Mouse (Mus musculus): ENCODE measurements at regions not wholly inside any gene's neighbourhood (a gene's known extent, or its start where the extent isn't known, plus 50 kb on each side); places are given as distances from the start of the nearest gene placed in this dataset.
"Not testable (repeated sequence)": the region's sequence is repeated elsewhere in the genome, so short reads cannot be mapped to it uniquely, and the experiment has no call there.

GRCm38 (mm10) chr5:77917086-77917676 lies 509.3 kb upstream of the Igfbp7 start:
- no peaks in the 10 kb centered on the region for H3K27me3 ChIP-seq (ENCODE audit: control insufficient read depth, insufficient read depth, low read length)
- H3K9me3 ChIP-seq (ENCODE audit: control insufficient read depth, low read length): no peaks in the 10 kb centered on the region
- H3K4me2 ChIP-seq (ENCODE audit: low read depth, severe bottlenecking): no peak overlapping the region
- H3K4me3 ChIP-seq (ENCODE audit: low read depth, low read length): no peak overlapping the region
- ATAC-seq (ENCODE audit: insufficient number of reproducible peaks, low FRiP score, low TSS enrichment, low read depth): no peak
- WGBS: 80% methylated on average over 7 of the region's 7 CpGs
- no peak overlapping the region for H3K9ac ChIP-seq (ENCODE audit: low read length)
- H3K36me3 ChIP-seq (ENCODE audit: control insufficient read depth, insufficient read depth, low read length): no peaks in the 10 kb centered on the region
- DNase-seq (ENCODE audit: low spot score): no peak
- H3K27ac ChIP-seq (replicated peaks; ENCODE audit: low read depth, low read length): no peak overlapping the region
- no peaks in the 10 kb centered on the region for H3K4me1 ChIP-seq (ENCODE audit: control insufficient read depth, insufficient read depth, low read length)

- WGBS: 65% methylated on average over 2 of the region's 2 CpGs
- ATAC-seq (ENCODE audit: insufficient number of reproducible peaks, low FRiP score, low TSS enrichment, low read depth): no peak
Measured at GRCm38 (mm10) chr5:77916375-77916774, 508.5 kb upstream of the Igfbp7 start.

GRCm38 (mm10) chr5:77909218-77909617 lies 501.4 kb upstream of the Igfbp7 start:
- DNase-seq (ENCODE audit: low spot score) (peak; percentile 31), ATAC-seq (ENCODE audit: insufficient number of reproducible peaks, low FRiP score, low TSS enrichment, low read depth) (no peak)
- H3K27me3 ChIP-seq (ENCODE audit: control insufficient read depth, insufficient read depth, low read length): no peaks in the 10 kb centered on the region
- no peak overlapping the region for H3K4me3 ChIP-seq (ENCODE audit: low read depth, low read length)
- no peak overlapping the region for H3K9ac ChIP-seq (ENCODE audit: low read length)
- H3K4me2 ChIP-seq (ENCODE audit: low read depth, severe bottlenecking): no peak overlapping the region
- H3K4me1 ChIP-seq (ENCODE audit: control insufficient read depth, insufficient read depth, low read length): no peaks in the 10 kb centered on the region
- no peaks in the 10 kb centered on the region for H3K9me3 ChIP-seq (ENCODE audit: control insufficient read depth, low read length)
- WGBS: 45% methylated on average over 6 of the region's 6 CpGs
- H3K36me3 ChIP-seq (ENCODE audit: control insufficient read depth, insufficient read depth, low read length): no peaks in the 10 kb centered on the region
- no peak overlapping the region for H3K27ac ChIP-seq (replicated peaks; ENCODE audit: low read depth, low read length)

More at GRCm38 (mm10) chr5:77916375-77916774, 508.5 kb upstream of the Igfbp7 start:
- DNase-seq (ENCODE audit: low spot score): no peak
- no peaks in the 10 kb centered on the region for H3K36me3 ChIP-seq (ENCODE audit: control insufficient read depth, insufficient read depth, low read length)
- no peak overlapping the region for H3K9ac ChIP-seq (ENCODE audit: low read length)
- no peak overlapping the region for H3K4me2 ChIP-seq (ENCODE audit: low read depth, severe bottlenecking)
- H3K4me3 ChIP-seq (ENCODE audit: low read depth, low read length): no peak overlapping the region
- no peaks in the 10 kb centered on the region for H3K4me1 ChIP-seq (ENCODE audit: control insufficient read depth, insufficient read depth, low read length)
- H3K27ac ChIP-seq (replicated peaks; ENCODE audit: low read depth, low read length): no peak overlapping the region
- no peaks in the 10 kb centered on the region for H3K27me3 ChIP-seq (ENCODE audit: control insufficient read depth, insufficient read depth, low read length)
- H3K9me3 ChIP-seq (ENCODE audit: control insufficient read depth, low read length): no peaks in the 10 kb centered on the region

GRCm38 (mm10) chr5:77892024-77892423 lies 484.2 kb upstream of the Igfbp7 start:
- not testable (repeated sequence) for H3K36me3 ChIP-seq (ENCODE audit: control insufficient read depth, insufficient read depth, low read length); H3K27ac ChIP-seq (replicated peaks; ENCODE audit: low read depth, low read length); H3K9ac ChIP-seq (ENCODE audit: low read length); H3K4me3 ChIP-seq (ENCODE audit: low read depth, low read length); DNase-seq (ENCODE audit: low spot score); H3K27me3 ChIP-seq (ENCODE audit: control insufficient read depth, insufficient read depth, low read length); H3K4me1 ChIP-seq (ENCODE audit: control insufficient read depth, insufficient read depth, low read length); ATAC-seq (ENCODE audit: insufficient number of reproducible peaks, low FRiP score, low TSS enrichment, low read depth); H3K9me3 ChIP-seq (ENCODE audit: control insufficient read depth, low read length); H3K4me2 ChIP-seq (ENCODE audit: low read depth, severe bottlenecking)
- WGBS: 75% methylated on average over 2 of the region's 2 CpGs

- no peak for ATAC-seq (ENCODE audit: insufficient number of reproducible peaks, low FRiP score, low TSS enrichment, low read depth)
- H3K4me3 ChIP-seq (ENCODE audit: low read depth, low read length): no peak overlapping the region
- WGBS: 77% methylated on average over 9 of the region's 9 CpGs
- no peak overlapping the region for H3K4me2 ChIP-seq (ENCODE audit: low read depth, severe bottlenecking)
- H3K27me3 ChIP-seq (ENCODE audit: control insufficient read depth, insufficient read depth, low read length): no peaks in the 10 kb centered on the region
- H3K4me1 ChIP-seq (ENCODE audit: control insufficient read depth, insufficient read depth, low read length): no peaks in the 10 kb centered on the region
- no peak for DNase-seq (ENCODE audit: low spot score)
- no peak overlapping the region for H3K27ac ChIP-seq (replicated peaks; ENCODE audit: low read depth, low read length)
- no peaks in the 10 kb centered on the region for H3K9me3 ChIP-seq (ENCODE audit: control insufficient read depth, low read length)
- H3K9ac ChIP-seq (ENCODE audit: low read length): no peak overlapping the region
- H3K36me3 ChIP-seq (ENCODE audit: control insufficient read depth, insufficient read depth, low read length): no peaks in the 10 kb centered on the region
Measured at GRCm38 (mm10) chr5:77888534-77888933, 480.7 kb upstream of the Igfbp7 start.

- Histone ChIP-seq H3K27ac (replicated peaks; ENCODE audit: low read depth, low read length) (no peak overlapping the region), H3K36me3 (ENCODE audit: control insufficient read depth, insufficient read depth, low read length) (no peaks in the 10 kb centered on the region), H3K9ac (ENCODE audit: low read length) (no peak overlapping the region), H3K9me3 (ENCODE audit: control insufficient read depth, low read length) (no peaks in the 10 kb centered on the region), H3K4me1 (ENCODE audit: control insufficient read depth, insufficient read depth, low read length) (no peaks in the 10 kb centered on the region), H3K27me3 (ENCODE audit: control insufficient read depth, insufficient read depth, low read length) (no peaks in the 10 kb centered on the region), H3K4me2 (ENCODE audit: low read depth, severe bottlenecking) (no peak overlapping the region), H3K4me3 (ENCODE audit: low read depth, low read length) (no peak overlapping the region)
- ATAC-seq (ENCODE audit: insufficient number of reproducible peaks, low FRiP score, low TSS enrichment, low read depth) (no peak), DNase-seq (ENCODE audit: low spot score) (no peak)
- WGBS: 90% methylated on average over 5 of the region's 5 CpGs
Measured at GRCm38 (mm10) chr5:77871403-77871802, 463.6 kb upstream of the Igfbp7 start.

- Histone ChIP-seq H3K27me3 (ENCODE audit: control insufficient read depth, insufficient read depth, low read length) (no peaks in the 10 kb centered on the region), H3K36me3 (ENCODE audit: control insufficient read depth, insufficient read depth, low read length) (no peaks in the 10 kb centered on the region), H3K4me1 (ENCODE audit: control insufficient read depth, insufficient read depth, low read length) (no peaks in the 10 kb centered on the region), H3K4me2 (ENCODE audit: low read depth, severe bottlenecking) (no peak overlapping the region), H3K4me3 (ENCODE audit: low read depth, low read length) (no peak overlapping the region), H3K9ac (ENCODE audit: low read length) (no peak overlapping the region), H3K27ac (replicated peaks; ENCODE audit: low read depth, low read length) (no peak overlapping the region), H3K9me3 (ENCODE audit: control insufficient read depth, low read length) (no peaks in the 10 kb centered on the region)
- WGBS: 22% methylated on average over 7 of the region's 7 CpGs
- DNase-seq (ENCODE audit: low spot score): peak; percentile 58
- ATAC-seq (ENCODE audit: insufficient number of reproducible peaks, low FRiP score, low TSS enrichment, low read depth): no peak
Measured at GRCm38 (mm10) chr5:77865342-77865741, 457.5 kb upstream of the Igfbp7 start.

GRCm38 (mm10) chr5:77855191-77855590 lies 447.4 kb upstream of the Igfbp7 start:
- no peaks in the 10 kb centered on the region for H3K27me3 ChIP-seq (ENCODE audit: control insufficient read depth, insufficient read depth, low read length)
- no peaks in the 10 kb centered on the region for H3K4me1 ChIP-seq (ENCODE audit: control insufficient read depth, insufficient read depth, low read length)
- H3K36me3 ChIP-seq (ENCODE audit: control insufficient read depth, insufficient read depth, low read length): no peaks in the 10 kb centered on the region
- no peak for DNase-seq (ENCODE audit: low spot score)
- no peak overlapping the region for H3K4me3 ChIP-seq (ENCODE audit: low read depth, low read length)
- H3K9me3 ChIP-seq (ENCODE audit: control insufficient read depth, low read length): no peaks in the 10 kb centered on the region
- no peak overlapping the region for H3K27ac ChIP-seq (replicated peaks; ENCODE audit: low read depth, low read length)
- H3K9ac ChIP-seq (ENCODE audit: low read length): no peak overlapping the region
- WGBS: 93% methylated on average over 6 of the region's 6 CpGs
- no peak overlapping the region for H3K4me2 ChIP-seq (ENCODE audit: low read depth, severe bottlenecking)
- ATAC-seq (ENCODE audit: insufficient number of reproducible peaks, low FRiP score, low TSS enrichment, low read depth): no peak
